Mouse (Mus musculus): ENCODE results near the gene Ly6g5c. TPM values are rescaled to one million over a fixed set of nuclear protein-coding genes. Genes with fewer than 3 reads are reported as not detected.

Ly6g5c gene
- total RNA-seq, 1 experiment from 2014 or later: not detected

DNA sequence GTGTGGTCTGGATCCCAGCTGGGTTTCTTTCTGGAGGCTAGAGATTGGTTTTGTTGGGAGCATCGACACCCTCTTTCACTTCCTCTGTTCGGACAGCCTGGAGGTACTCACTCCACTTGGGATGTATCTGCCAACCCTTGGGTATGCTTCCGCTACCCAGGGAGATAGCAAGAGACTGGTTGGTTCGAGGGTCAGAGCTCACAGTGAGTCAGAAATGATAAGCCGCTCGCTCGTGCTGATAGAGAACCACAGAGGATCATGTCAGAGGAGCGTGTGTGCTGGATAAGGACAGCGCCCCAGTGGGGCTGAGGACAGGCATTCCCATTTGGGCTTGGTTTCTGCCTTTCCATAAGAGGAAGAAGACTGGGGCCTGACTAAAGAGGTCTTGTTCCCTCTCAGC lies 28.3 kb upstream of the Ly6g5c start:
- ATAC-seq (ENCODE audit: extremely low read depth, insufficient number of reproducible peaks, low FRiP score, poor library complexity, severe bottlenecking): no peak

DNA sequence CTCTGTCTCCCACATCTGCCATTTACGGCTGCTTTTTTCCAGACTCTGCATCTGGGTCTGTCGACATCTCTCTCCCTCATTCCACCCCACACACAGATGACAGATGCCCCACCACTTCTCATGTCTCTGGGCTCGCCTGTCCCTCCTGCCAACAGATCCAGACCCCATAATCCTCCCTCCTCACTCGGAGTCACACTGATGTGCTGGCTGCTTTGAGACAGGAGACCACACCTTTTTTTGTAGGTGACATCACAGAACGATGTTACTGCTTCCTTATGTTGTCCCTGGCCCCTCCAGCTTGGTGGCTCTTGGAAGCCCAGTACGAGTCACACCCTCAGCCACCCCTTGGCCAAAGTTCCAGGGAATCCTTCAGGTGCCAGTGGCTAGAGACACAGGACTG lies 27.8 kb upstream of the Ly6g5c start:
- no peak for ATAC-seq (ENCODE audit: extremely low read depth, insufficient number of reproducible peaks, low FRiP score, poor library complexity, severe bottlenecking)

GRCm38 (mm10) chr17:35080710-35081109 lies 27.4 kb upstream of the Ly6g5c start:
- ATAC-seq (ENCODE audit: extremely low read depth, insufficient number of reproducible peaks, low FRiP score, poor library complexity, severe bottlenecking): no peak

- no peak for ATAC-seq (ENCODE audit: extremely low read depth, insufficient number of reproducible peaks, low FRiP score, poor library complexity, severe bottlenecking)
Observed at GRCm38 (mm10) chr17:35082841-35083576, 25.1 kb upstream of the Ly6g5c start.

GRCm38 (mm10) chr17:35083929-35084497 lies 24.1 kb upstream of the Ly6g5c start:
- no peak for ATAC-seq (ENCODE audit: extremely low read depth, insufficient number of reproducible peaks, low FRiP score, poor library complexity, severe bottlenecking)

GRCm38 (mm10) chr17:35085208-35085865 lies 22.7 kb upstream of the Ly6g5c start, which contains the start of gene Ly6g6f:
Gene Ly6g6f (minus strand): TSS chr17:35085610.
- ATAC-seq (ENCODE audit: extremely low read depth, insufficient number of reproducible peaks, low FRiP score, poor library complexity, severe bottlenecking): no peak

DNA sequence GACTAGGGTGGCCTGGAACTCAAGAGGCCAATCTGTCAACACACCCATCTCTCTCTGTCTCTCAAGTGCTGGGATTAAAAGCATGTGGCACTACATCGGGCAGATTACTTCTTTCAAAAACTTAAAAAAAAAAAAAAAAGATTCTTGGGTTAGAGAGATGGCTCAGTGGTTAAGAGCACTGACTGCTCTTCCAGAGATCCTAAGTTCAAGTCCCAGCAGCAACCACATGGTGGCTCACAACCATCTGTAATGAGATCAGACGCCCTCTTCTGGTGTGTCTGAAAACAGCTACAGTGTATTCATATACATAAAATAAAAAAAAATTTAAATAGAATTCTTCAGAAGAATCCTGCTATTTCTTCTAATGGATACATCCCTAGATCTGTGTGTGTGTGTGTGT lies 19.9 kb upstream of the Ly6g5c start:
- no peak for ATAC-seq (ENCODE audit: extremely low read depth, insufficient number of reproducible peaks, low FRiP score, poor library complexity, severe bottlenecking)

DNA sequence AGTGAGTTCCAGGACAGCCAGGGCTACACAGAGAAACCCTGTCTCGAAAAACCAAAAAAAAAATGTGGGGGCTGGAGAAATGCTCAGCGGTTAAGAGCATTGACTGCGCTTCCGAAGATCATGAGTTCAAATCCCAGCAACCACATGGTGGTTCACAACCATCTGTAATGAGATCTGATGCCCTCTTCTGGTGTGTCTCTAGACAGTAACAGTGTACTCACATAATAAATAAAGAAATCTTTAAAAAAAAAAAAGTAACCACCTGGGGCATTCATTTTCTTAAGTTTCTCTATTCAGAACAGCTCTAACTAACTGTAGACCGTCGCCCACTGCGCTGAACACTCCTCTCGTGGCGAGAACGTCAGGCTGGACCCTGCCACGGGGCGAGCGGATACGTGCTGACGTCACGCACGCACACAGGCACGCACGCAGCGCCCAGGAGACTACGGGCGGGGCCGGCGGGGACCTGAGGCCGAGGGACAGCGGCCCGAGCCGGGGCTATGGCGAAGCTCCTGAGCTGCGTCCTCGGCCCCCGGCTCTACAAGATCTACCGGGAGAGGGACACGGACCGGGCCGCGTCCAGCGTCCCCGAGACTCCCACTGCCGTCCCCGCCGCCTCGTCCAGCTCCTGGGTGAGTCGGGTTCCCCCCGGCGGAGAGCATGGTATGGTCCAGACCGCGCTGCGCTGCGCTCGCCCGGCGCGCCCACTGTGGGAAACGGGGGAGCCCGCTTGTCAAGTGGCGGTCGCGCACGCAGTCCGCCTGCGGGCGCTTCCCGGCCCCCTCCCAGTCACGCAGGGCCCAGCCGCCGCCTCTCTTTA lies 19.0 kb upstream of the Ly6g5c start, which contains the start of gene Abhd16a:
TSS of gene Abhd16a (plus strand) at position 439 of the 820 bp plus-strand sequence.
- ATAC-seq (ENCODE audit: extremely low read depth, insufficient number of reproducible peaks, low FRiP score, poor library complexity, severe bottlenecking): peak; percentile 95

GRCm38 (mm10) chr17:35090166-35090932 lies 17.7 kb upstream of the Ly6g5c start:
- ATAC-seq (ENCODE audit: extremely low read depth, insufficient number of reproducible peaks, low FRiP score, poor library complexity, severe bottlenecking): no peak

GRCm38 (mm10) chr17:35092403-35093198 lies 15.5 kb upstream of the Ly6g5c start:
- ATAC-seq (ENCODE audit: extremely low read depth, insufficient number of reproducible peaks, low FRiP score, poor library complexity, severe bottlenecking): no peak

DNA sequence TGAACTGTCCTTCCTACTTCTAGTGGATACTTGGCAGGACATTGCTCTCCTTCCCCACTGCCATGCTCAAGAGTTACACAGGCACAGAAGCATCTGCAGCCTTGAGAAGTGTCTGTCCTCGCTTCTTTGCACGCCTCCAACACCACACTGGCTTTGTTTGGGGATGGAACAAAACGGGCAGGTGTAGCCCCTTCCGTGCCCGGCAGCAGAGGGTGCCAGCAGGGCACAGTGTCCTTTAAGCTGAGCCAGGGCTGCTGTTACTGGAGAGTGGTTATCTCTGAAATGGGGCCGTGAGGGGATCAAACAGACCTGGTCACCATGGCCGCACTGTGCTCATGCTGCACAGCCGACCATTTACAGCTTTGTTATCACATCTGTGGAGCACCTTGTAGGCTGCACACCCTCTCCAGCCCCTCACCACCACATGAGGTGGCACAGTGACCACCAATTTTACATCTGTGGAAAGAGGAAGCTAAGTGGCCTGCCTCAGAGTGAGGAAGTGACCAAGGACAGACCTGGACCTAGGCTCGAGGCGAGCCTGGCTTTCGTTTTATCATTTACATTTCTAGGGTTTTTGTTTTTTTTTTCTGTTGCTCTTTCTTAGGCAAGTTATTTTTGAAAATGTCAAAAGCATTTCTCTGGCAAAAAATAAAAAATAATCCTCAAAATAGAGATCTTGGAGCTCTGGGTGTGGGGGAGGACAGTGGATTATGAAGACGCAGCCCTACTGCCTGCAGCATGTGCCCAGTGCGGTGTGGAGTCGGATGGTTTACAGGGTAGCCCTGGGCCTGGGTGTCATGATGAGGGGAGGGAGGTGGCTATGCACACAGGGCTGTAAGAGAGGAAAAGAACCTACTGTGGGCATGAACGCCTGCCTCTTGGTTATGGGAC lies 13.4 kb upstream of the Ly6g5c start:
- no peak for ATAC-seq (ENCODE audit: extremely low read depth, insufficient number of reproducible peaks, low FRiP score, poor library complexity, severe bottlenecking)

DNA sequence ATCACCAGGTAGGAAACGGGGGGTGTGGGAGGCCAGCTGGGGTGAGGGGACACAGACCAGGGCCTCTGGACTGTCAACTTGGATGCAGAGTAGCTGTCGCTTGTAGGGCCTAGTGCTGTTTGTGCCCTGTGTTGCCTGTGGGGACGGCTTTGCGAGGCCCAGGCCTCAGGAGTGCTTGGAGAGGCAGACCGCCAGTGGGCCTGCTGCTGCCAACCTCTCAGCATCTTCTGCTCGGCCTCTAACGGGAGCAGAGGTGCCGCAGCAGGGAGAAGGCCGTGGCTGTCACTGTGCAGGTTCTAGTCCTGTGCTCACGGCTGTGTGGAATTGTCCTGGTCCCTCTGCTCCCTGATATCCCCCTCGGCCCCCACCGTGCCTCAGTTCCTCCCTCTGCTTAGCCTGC lies 11.5 kb upstream of the Ly6g5c start:
- no peak for ATAC-seq (ENCODE audit: extremely low read depth, insufficient number of reproducible peaks, low FRiP score, poor library complexity, severe bottlenecking)

GRCm38 (mm10) chr17:35097164-35097655 lies 10.9 kb upstream of the Ly6g5c start:
- ATAC-seq (ENCODE audit: extremely low read depth, insufficient number of reproducible peaks, low FRiP score, poor library complexity, severe bottlenecking): no peak

GRCm38 (mm10) chr17:35100196-35100765 lies 7.8 kb upstream of the Ly6g5c start:
- ATAC-seq (ENCODE audit: extremely low read depth, insufficient number of reproducible peaks, low FRiP score, poor library complexity, severe bottlenecking): no peak

DNA sequence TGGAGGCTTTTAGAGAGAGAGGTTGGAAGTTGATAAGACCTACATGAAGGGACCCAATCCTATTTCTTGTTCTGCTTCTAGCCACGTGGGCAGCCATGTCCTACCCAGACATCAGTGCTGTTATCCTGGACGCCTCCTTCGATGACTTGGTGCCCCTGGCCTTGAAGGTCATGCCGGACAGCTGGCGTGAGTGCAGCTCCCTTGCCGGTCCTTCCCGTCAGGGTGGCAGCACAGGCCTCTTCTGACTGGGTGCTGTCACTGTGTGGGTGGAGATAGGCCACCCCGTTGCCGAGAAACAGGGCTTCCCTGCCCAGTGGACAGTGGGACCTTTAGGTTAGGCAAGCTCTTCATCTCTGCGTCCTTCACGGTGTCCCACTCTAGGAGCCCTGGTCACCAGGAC lies 6.9 kb upstream of the Ly6g5c start:
- ATAC-seq (ENCODE audit: extremely low read depth, insufficient number of reproducible peaks, low FRiP score, poor library complexity, severe bottlenecking): no peak

DNA sequence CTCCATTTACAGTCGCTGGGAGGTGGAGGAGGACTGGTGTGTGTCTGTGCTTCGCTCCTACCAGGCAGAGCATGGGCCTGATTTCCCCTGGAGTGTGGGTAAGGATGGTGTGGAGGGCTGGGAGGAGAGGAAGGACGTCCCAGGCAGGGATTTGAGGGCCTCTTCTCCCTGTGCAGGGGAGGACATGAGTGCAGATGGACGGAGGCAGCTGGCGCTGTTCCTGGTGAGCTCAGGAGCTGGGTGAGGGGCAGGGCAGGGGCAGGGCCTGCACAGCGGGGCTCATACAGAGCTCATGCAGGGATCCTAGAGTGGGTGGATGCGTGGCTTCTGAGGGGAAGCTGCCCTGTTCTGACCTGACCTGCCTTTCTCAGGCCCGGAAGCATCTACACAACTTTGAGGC lies 5.8 kb upstream of the Ly6g5c start:
- no peak for ATAC-seq (ENCODE audit: extremely low read depth, insufficient number of reproducible peaks, low FRiP score, poor library complexity, severe bottlenecking)

Measured in neutrophil, adult 5-6 weeks (primary cell).